23 mouse cellular contexts compared by ENCODE assay signal in genomic region chr1:119501881-119502280, GRCm38 (mm10). TPM values are rescaled to one million over a fixed set of nuclear protein-coding genes. Genes with fewer than 3 reads are reported as not detected.
DNase-seq lines count a peak whose midpoint lies in the region; ATAC-seq and TF ChIP-seq lines count a peak whose summit lies in the region.
"Had no signal": no experiment of that assay in that cellular context is flagged by ENCODE, and none has a peak within 500 bp of the region (broad histone marks: within the 10 kb centered on the region; RNA-seq: fewer than 3 reads in every experiment).

No protein-coding gene starts in this region.

- peaks cover 41% of the 10 kb centered on the region for H3K4me1 ChIP-seq in heart, embryonic 11.5 days (ENCODE audit: control insufficient read depth, insufficient read depth, low read length)
- peaks cover 18% of the 10 kb centered on the region for H3K4me1 ChIP-seq in lung, embryonic 14.5 days (ENCODE audit: insufficient read depth)
- H3K4me1 ChIP-seq in liver, embryonic 11.5 days (replicated peaks; ENCODE audit: control insufficient read depth, insufficient read depth, low read length): peaks cover 25% of the 10 kb centered on the region

- H3K36me3 ChIP-seq in heart, embryonic 11.5 days (ENCODE audit: control insufficient read depth, insufficient read depth, low read length): peaks cover 9% of the 10 kb centered on the region; the same call in 1 of the 2 replicates
- peaks cover 20% of the 10 kb centered on the region for H3K36me3 ChIP-seq in lung, embryonic 14.5 days (ENCODE audit: insufficient read depth)
- no peaks in the 10 kb centered on the region for H3K36me3 ChIP-seq in liver, embryonic 11.5 days (ENCODE audit: control insufficient read depth, insufficient read depth, low read length)
- H3K36me3 ChIP-seq: forebrain, embryonic 12.5 days; midbrain, embryonic 13.5 days had no signal

- no peak for TF ChIP-seq CTCF in lung, embryonic 14.5 days (IDR thresholded peaks at IDR 0.05; ENCODE audit: low read depth)

- H3K9ac ChIP-seq in heart, embryonic 11.5 days (ENCODE audit: low read depth, low read length): no peak overlapping the region
- H3K9ac ChIP-seq in lung, embryonic 14.5 days: no peak overlapping the region
- H3K9ac ChIP-seq in liver, embryonic 11.5 days (ENCODE audit: low read depth, low read length): no peak overlapping the region
- H3K9ac ChIP-seq: embryonic facial prominence, embryonic 13.5 days; forebrain, embryonic 12.5 days; hindbrain, embryonic 12.5 days; limb, embryonic 15.5 days; midbrain, embryonic 13.5 days had no signal

- no peaks in the 10 kb centered on the region for H3K9me3 ChIP-seq in heart, embryonic 11.5 days (replicated peaks; ENCODE audit: control insufficient read depth, low read length)
- H3K9me3 ChIP-seq in lung, embryonic 14.5 days (ENCODE audit: low read depth, low read length): no peaks in the 10 kb centered on the region
- no peaks in the 10 kb centered on the region for H3K9me3 ChIP-seq in liver, embryonic 11.5 days (ENCODE audit: control insufficient read depth, low read length)
- H3K9me3 ChIP-seq: embryonic facial prominence, embryonic 13.5 days; forebrain, embryonic 12.5 days; hindbrain, embryonic 12.5 days; limb, embryonic 15.5 days; midbrain, embryonic 13.5 days had no signal

- intact Hi-C loops in heart, postnatal 10 days (cut with DNase I): no loop called here

- H3K27me3 ChIP-seq in heart, embryonic 11.5 days (ENCODE audit: control insufficient read depth, insufficient read depth, low read length): no peaks in the 10 kb centered on the region
- H3K27me3 ChIP-seq in lung, embryonic 14.5 days (ENCODE audit: insufficient read depth, low read length): no peaks in the 10 kb centered on the region
- no peaks in the 10 kb centered on the region for H3K27me3 ChIP-seq in liver, embryonic 11.5 days (replicated peaks; ENCODE audit: control insufficient read depth, insufficient read depth, low read length)
- H3K27me3 ChIP-seq: limb, embryonic 15.5 days had no signal

- H3K4me2 ChIP-seq in heart, embryonic 11.5 days: peak overlapping the region; percentile 42
- peak overlapping the region; percentile 34; the same call in 1 of the 2 replicates for H3K4me2 ChIP-seq in lung, embryonic 14.5 days
- H3K4me2 ChIP-seq in liver, embryonic 11.5 days: peak overlapping the region; percentile 18; the same call in 1 of the 2 replicates
- H3K4me2 ChIP-seq: forebrain, embryonic 12.5 days; midbrain, embryonic 13.5 days had no signal

- no peak for ATAC-seq in heart, embryonic 11.5 days (replicated peaks; ENCODE audit: insufficient number of reproducible peaks, low FRiP score, low TSS enrichment)
- no peak for ATAC-seq in lung, embryonic 14.5 days (ENCODE audit: insufficient read depth)
- ATAC-seq in liver, embryonic 11.5 days (replicated peaks; ENCODE audit: low FRiP score): no peak
- ATAC-seq: activated CD4-positive, CD25-positive, alpha-beta regulatory T cell, adult 4 months; midbrain, embryonic 13.5 days had no signal

- DNase-seq in heart, postnatal 10 days: no peak
- DNase-seq in lung, embryonic 14.5 days: no peak
- DNase-seq in lung, postnatal 4 days: no peak
- peak; percentile 35 for DNase-seq in brain, adult 2 months (ENCODE audit: low read depth, low spot score)
- DNase-seq in liver, embryonic 11.5 days (ENCODE audit: low spot score): no peak
- DNase-seq in kidney, adult 8-10 months: no peak
- DNase-seq in embryo, embryonic 9.5 days (ENCODE audit: extremely low spot score): no peak
- DNase-seq: adrenal gland, adult 8-10 months; cerebellum, adult 18-20 months; cerebellum, postnatal 25 days; kidney, adult 2 months; kidney, postnatal 10 days; lung, adult 2 months had no signal

- 37% methylated on average over 8 of the region's 8 CpGs for WGBS in heart, embryonic 11.5 days (ENCODE audit: insufficient replicate concordance)
- WGBS in lung, embryonic 14.5 days: 61% methylated on average over 8 of the region's 8 CpGs
- WGBS in liver, embryonic 11.5 days: 42% methylated on average over 8 of the region's 8 CpGs

- no peak overlapping the region for H3K4me3 ChIP-seq in heart, embryonic 11.5 days (ENCODE audit: low read depth, low read length)
- no peak overlapping the region for H3K4me3 ChIP-seq in lung, embryonic 14.5 days (ENCODE audit: low read depth, low read length)
- no peak overlapping the region for H3K4me3 ChIP-seq in liver, embryonic 11.5 days (ENCODE audit: low read depth, low read length)
- H3K4me3 ChIP-seq: embryonic facial prominence, embryonic 13.5 days; erythroblast, embryonic 14.5 days; forebrain, embryonic 12.5 days; hindbrain, embryonic 12.5 days; left cerebral cortex, adult 2 months; limb, embryonic 15.5 days; midbrain, embryonic 13.5 days had no signal

- H3K27ac ChIP-seq in heart, embryonic 11.5 days (ENCODE audit: low read depth, low read length): peak overlapping the region; percentile 70
- H3K27ac ChIP-seq in lung, embryonic 14.5 days (ENCODE audit: low read depth): no peak overlapping the region
- H3K27ac ChIP-seq in liver, embryonic 11.5 days (ENCODE audit: low read depth, low read length): no peak overlapping the region
- H3K27ac ChIP-seq: embryonic facial prominence, embryonic 13.5 days; forebrain, embryonic 12.5 days; hindbrain, embryonic 12.5 days; left cerebral cortex, adult 2 months; limb, embryonic 15.5 days; midbrain, embryonic 13.5 days; stomach, postnatal 0 days had no signal

RNA-seq across cellular contexts. Expression of gene Ralb, which starts 2.7 kb away (rescaled TPM):
- 146 and 166 TPM in 2 replicates for polyA plus RNA-seq in heart, embryonic 11.5 days (2014; fragmentation: Nextera tagmentation; extraction: Ambion mirVana)
- 10 to 100 TPM; 48.8 to 56.6 TPM for total RNA-seq in heart, postnatal 10 days (2021)
- 219 and 221 TPM in 2 replicates for polyA plus RNA-seq in lung, embryonic 14.5 days (2014; fragmentation: Nextera tagmentation; extraction: Ambion mirVana)
- 92.1 and 96.8 TPM in 2 replicates for polyA plus RNA-seq in liver, embryonic 11.5 days (2014; fragmentation: Nextera tagmentation; extraction: Ambion mirVana)

RNA-seq across cellular contexts. Expression of gene Tmem185b, which starts 24.1 kb away (rescaled TPM):
- polyA plus RNA-seq in heart, embryonic 11.5 days (2014; fragmentation: Nextera tagmentation; extraction: Ambion mirVana): 23.1 and 25.8 TPM in 2 replicates
- 10 to 100 TPM; 16.3 to 19.8 TPM for total RNA-seq in heart, postnatal 10 days (2021)
- 32.4 and 33.2 TPM in 2 replicates for polyA plus RNA-seq in lung, embryonic 14.5 days (2014; fragmentation: Nextera tagmentation; extraction: Ambion mirVana)
- polyA plus RNA-seq in liver, embryonic 11.5 days (2014; fragmentation: Nextera tagmentation; extraction: Ambion mirVana): 17.6 and 21.7 TPM in 2 replicates
